Mouse (Mus musculus): ENCODE measurements around the gene Man2a2. TPM values are rescaled to one million over a fixed set of nuclear protein-coding genes. Genes with fewer than 3 reads are reported as not detected.

Man2a2 gene
- total RNA-seq, 2 experiments from 2014 or later = 112 to 121 TPM

DNA sequence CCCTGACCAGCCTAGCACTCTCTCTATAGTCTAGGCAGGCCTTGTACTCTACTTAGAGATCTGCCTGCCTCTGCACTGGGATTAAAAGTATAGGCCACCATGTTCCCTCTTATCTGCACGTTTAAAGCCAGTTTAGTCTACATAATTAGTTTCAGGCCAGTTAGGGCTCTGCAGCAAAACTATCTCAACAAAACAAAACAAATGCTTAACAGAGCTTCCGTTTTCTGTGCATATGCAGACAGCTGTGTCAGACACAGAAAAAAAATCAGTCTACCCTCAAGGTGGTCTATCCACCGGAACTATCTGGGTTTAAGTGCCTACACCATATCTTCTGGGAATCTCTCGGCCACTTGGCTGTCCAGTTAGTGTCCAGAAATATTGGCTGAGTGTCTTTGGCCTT is 2.2 kb upstream of the Man2a2 start:
- intact Hi-C loops (cut with DNase I) = no loop called here
- DNase-seq = no peak

DNA sequence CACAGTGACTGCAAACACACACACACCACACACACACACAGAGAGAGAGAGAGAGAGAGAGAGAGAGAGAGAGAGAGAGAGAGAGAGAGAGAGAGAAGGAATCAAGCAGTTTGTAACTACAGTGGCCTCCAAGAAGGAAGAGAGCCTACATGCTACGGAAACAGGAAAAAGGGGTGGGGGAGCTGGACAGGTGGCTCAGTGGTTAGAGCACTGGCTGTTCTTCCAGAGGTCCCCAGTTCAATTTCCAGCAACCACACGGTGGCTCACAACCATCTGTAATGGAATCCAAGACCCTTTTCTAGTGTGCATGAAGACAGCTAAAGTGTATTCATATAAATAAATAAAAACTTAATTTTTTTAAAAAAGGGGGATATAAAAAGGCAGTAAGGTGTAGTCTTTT is 1.5 kb upstream of the Man2a2 start:
- DNase-seq = no peak
- intact Hi-C loops (cut with DNase I) = no loop called here

DNA sequence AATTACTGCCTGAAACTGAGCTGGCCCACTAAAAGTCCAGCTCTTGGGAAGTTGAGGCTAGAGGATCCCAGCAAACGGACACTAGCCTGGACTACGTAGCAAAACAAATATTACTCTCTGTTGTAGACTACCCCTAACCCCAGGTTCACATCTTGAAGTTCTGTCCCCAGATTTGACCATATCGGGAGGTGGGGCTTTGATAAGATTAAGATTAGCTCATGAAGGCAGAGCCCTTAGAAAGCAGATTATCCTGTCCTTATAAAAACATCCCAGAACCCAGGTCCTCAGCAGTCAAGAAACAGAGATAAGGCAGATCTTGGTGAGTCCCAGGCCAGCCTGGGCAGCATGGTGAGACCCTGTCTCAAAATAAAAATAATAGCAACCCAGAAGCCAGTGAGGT is 991 bp upstream of the Man2a2 start:
- DNase-seq = no peak
- intact Hi-C loops (cut with DNase I) = no loop called here

DNA sequence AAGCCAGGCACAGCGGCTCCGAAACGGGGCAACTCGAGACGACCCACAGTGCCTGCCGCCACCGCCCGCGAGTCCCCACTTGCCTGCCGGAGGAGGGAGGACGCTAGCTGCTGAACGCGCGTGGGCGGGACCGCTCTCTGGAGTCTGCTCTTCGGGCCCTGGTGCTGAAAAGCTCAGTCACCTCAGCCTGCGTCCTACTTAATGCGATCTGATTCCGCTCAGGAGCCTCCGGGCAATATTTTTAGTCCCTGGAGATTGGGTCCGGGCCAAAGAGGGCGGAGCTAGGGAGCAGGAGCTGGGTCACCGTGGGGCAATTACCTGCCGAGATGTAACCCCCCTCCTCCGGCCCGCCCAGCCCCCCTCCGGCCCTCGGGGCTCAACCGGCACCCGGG is 530 bp downstream of the Man2a2 start:
- intact Hi-C loops (cut with DNase I) = no loop called here
- DNase-seq = peak; percentile 67

DNA sequence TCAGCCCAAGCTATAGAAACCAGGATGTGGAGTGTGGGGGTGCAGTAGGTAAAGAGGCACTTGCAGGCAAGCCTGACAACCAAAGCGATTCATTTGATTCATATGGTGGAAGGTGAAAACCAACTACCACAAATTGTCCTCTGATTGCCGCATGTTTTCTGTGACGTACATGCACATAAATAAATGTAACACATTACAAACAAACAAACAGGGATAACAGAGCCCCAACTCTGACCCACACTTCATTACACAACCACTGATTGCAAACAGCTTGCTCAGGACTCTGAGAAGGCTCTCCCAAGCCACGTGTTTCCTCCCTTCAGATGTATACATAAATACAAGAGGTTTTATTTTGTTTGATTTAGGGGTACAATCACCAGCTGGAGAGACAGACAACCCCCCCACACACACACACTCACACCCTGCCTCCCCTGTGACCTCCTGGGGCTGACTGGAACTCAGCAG is 1.2 kb downstream of the Man2a2 start:
- intact Hi-C loops (cut with DNase I) = no loop called here
- DNase-seq = no peak

DNA sequence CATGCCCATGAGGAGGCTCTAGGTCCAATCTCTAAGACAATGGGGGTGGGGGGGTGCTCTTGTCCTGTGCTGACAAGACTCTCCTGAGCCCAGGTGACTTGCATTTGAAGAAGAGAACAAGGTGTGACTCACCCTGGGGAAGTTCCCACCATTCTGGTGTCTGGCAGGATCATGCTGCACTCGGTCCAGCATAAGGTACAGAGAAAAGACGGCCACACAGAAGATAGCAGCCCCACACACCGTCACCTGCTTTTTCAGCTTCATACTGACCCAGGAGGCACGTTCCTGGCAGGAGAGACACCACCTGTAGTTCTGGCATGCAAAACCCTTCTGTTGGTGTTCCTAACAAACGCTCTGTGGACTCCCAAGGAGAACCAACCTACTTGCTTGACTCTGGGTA is 1.7 kb downstream of the Man2a2 start:
- DNase-seq = no peak
- intact Hi-C loops (cut with DNase I) = no loop called here

DNA sequence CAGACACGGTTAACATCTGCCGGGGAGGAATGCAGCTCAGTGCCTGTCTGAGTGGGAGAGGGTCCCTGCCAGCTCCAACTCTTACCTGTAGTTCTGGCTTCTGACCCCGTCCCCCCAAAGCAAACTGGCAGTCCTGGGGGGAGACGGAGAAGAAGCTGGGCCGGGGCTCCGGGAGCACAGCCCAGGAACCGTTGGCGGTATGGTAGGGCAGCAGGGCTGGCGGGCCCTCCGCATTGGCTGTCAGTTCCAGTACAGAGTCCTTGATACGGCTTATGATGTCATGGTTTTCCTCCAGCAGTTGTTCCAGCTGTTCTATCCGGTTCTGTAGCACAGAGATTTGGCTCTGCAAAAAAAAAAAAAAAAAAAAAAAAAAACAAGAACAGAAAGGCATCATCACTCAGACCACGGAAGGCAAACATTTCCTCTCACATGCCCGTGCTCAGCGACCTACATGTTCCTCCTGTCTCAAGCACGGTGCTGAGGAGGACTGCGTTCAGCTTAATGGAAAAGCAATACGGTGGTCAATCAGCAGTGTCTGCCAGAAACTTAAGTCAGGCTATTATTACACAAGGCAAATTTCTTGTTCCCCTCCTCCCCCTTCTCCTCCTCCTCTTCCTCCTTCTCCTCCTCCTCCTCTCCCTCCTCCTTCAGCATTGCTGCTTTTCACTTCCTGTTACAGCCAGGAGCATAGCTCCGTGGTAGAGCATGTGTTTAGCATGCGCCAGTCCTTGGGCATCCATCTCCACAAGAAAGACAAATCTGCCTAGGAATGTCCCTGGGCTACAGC is 2.3 kb downstream of the Man2a2 start:
- no peak for DNase-seq
- intact Hi-C loops (cut with DNase I) = no loop called here

DNA sequence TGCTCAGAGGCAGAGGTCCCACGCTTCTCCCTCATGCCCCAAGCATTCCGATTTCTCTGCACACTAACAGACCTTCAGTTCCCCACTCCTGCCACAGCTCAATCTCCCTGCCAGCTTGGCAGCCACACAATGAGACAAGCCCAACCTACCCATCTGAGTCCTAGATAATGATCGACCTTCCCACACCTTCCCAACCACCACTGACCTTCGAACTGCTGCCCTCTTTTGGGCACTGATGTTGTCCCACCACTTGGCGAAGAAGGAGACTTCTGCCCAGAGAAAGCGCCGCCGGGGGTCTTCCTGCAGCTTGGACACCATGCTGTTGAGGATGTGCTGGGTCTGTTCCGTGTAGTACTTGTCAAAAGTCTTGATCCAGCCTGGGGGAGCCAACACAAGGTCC is 3.2 kb downstream of the Man2a2 start:
- DNase-seq = no peak
- intact Hi-C loops (cut with DNase I) = no loop called here

DNA sequence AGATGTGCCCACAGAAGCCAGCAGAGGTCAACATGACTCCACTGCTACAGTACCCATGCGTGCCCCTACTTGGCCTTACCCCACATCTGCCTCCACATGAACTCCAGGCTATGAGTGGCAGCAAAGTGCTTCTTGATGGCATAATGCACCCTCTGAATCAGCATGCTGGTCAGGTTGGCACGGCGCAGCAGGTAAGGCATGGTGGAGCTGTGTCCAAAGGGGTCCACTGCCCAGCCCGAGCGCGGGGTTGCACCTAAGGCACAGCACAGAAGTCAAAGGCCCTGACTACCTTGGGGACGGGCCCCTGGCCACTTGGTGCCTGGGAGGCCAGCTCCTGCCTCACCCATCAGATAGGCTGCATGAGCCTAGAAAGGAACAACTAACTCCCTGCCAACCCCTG is 3.9 kb downstream of the Man2a2 start:
- DNase-seq = no peak
- intact Hi-C loops (cut with DNase I) = no loop called here

DNA sequence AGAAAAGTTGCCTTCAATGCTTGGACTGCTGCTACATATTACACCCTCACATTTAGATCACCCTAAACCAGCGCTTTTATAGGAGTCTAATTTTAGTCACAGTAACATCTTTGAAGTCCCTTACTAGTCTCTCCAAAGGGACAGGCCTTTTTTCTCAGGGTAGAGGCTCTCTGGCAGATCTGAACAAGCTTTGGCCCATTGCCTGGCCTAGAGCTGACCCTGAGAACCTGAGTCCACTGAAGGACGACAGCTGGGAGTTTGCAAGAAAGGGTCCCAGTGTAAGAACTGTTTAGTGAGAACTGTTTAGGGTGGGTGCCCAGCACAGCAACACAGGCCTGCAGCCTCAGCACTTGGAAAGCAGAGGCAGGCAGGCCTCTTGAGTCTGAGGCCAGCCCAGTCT is 5.4 kb downstream of the Man2a2 start:
- intact Hi-C loops (cut with DNase I) = no loop called here
- no peak for DNase-seq

DNA sequence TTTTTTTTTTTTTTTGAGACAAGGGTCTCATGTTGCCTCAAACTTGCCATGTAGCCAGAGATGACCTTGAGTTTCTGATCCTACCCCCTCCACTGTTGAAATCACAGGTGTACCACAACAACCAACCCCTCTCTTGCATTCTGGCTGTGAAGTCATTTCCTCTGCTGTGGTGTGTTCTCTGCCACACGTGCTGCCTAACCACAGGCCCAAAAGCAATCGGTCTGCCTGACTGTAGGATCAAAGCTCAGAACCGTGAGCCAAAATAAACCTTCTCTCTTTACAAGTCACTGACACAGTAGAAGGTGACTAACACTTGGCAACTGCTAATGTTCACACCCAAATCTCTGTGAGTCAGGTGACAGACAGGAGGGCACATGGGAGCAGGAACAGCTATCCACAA is 10.7 kb downstream of the Man2a2 start:
- intact Hi-C loops (cut with DNase I) = no loop called here

DNA sequence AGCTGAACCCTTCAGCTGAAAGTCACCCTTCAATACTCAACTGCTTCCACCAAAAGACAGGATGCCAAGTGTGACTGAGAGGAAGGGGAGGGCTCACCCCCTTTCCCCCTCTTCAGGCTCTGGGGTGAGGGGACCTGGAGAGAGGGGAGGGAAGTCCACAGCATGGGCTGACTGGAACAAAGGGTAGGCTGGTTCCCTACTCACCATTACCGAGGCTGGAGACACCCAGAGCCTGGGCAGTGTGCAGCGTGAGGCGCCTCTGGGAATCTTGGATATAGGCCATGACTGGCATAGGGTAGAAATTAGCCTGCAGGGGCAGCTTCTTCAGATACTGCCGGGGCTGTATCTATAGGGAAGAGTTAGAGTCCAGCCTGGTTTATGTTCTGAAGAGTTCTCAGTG is 13.1 kb downstream of the Man2a2 start:
- no peak for DNase-seq
- intact Hi-C loops (cut with DNase I) = no loop called here

More for the DNA sequence above, 10.7 kb downstream of the Man2a2 start:
- DNase-seq = no peak

DNA sequence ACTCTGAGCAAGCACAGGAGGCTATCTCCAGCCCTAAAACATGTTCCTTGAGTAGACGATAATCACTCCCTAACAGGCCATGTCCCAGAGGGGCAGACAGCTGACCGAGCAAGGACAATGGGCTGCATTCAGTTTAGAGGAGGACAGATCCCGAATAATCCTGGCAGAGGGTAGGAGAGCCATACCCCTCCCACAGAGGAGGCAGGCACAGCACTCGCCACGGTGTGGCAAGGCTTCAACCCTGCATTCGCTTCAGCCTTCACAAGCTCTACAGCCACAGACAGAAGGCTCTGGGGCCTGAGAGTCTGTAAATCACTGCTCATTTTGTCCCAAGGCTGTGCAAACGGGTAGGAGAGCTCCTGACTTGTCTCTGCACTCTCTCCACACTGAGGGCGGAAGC is 14.0 kb downstream of the Man2a2 start:
- peak; percentile 62 for DNase-seq
- intact Hi-C loops (cut with DNase I) = no loop called here

DNA sequence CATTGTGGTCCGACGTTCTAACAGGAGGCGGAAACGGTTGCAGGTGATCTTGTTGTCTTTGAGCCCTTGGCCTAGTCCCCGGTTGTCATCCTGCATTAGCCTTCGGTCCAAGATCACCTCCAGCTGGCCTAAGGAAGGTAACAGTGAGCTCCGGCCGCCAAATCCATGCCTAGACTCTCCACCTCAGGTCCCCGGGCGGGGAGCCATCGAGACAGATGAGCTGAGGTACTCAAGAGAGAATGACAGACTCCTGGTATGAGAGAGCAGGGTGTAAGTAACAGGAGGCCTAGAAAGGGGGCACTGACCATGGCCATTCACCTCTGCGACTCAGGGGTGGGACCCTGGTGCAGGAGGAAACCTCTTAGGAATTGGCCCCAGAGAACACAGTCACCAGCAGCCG is 14.8 kb downstream of the Man2a2 start:
- DNase-seq = no peak
- intact Hi-C loops (cut with DNase I) = no loop called here

DNA sequence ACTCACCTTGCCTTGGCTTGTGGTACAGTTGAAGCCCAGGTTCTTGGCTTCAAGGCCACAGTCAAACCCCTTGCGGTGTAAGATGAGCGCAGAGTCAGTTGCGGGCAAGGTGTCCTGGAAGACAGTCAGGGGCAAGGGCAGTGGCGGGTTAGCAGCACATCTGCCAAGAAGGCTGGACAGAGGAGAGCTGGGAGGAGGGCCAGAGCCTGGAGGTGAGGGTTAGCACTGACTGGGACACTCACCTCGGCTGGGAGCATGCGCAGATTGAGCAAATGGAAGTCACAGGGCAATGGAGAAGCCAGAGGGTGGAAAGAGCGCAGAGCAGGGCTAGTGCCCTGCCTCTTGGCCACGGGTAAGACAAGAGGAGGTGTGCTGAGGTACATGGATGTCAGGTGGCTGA is 18.3 kb downstream of the Man2a2 start:
- intact Hi-C loops (cut with DNase I) = no loop called here
- no peak for DNase-seq

DNA sequence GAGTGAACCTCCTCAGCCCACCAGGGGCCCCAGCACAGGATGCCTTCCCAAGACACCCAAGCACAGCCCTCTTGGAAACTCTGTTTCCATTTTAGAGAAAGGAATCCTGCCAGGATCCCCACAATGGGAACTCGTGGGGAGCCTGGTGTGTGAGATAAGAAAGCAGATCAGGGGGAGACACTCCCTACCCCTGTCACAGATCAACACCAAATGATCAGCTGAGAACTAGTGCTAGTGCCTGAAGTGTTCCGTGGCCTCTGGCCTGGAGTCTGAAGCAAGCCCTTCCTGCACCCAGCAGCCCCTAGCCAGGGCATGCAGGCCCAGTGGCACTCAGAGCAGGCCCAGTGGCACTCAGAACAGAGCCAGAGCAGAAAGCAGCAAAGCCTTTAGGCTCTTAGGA is 20.4 kb downstream of the Man2a2 start:
- intact Hi-C loops (cut with DNase I) = no loop called here
- DNase-seq = no peak

DNA sequence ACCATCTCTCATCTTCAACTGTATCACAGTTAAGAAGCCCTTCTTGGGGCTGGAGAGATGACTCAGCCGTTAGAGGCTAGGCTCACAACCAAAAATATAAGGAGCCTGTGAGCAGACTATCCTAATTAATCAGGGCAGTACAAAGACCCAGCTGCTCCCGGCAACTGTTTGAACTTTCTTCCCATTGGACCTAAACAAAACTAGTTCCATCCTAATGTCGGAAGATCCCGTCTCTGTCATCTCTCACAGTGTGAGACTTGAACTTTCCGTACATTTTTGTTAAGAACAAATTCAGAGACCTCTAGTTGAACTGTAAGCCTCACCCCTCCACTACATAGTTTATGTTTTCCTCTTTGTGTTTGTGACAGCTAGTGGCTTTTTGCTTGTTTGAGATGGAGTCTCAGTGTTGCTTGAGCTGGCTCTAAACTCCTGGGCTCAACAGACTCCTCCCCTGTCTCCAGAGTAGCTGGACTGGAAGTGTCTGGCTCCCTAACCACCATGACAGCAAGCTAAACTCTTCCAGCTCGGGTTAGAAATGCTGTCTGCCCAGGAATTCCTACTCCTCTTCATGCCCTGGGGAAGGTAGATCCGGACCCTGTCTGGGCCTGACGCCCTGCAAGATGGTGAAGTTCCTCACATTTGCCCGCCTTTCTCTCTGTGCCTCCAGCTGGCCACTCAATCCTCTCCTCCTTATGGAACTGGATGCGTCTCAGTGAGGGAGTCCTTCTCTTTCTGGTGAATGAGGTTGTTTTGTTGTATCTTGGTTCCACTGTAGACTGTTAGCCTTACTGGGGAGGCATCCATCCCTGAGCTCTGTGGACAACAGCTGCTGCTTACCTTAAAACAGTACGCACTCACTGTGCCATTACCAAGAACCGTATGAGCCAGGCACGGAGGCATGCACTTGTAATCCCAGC is 23.2 kb downstream of the Man2a2 start:
- no peak for DNase-seq
- intact Hi-C loops (cut with DNase I) = no loop called here

DNA sequence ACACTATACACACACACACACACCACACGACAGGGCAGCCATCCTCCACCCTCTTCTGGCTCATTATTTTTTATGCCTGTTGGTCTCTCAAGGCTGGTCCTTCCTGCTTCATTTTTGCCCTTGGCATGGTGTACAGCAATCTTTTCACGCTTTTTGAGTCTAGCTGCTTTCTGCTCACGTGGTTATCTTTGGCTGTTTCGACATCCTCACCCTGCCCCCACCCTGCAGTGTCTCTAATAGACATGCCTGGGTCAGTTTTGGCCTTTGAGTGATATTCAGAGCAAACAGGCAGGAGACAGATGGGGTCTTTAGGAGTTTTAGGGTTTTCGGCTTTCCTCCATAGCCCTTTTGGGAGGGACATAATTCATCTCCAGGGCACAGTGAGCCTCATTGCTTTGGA is 24.3 kb downstream of the Man2a2 start:
- intact Hi-C loops (cut with DNase I) = no loop called here
- no peak for DNase-seq

DNA sequence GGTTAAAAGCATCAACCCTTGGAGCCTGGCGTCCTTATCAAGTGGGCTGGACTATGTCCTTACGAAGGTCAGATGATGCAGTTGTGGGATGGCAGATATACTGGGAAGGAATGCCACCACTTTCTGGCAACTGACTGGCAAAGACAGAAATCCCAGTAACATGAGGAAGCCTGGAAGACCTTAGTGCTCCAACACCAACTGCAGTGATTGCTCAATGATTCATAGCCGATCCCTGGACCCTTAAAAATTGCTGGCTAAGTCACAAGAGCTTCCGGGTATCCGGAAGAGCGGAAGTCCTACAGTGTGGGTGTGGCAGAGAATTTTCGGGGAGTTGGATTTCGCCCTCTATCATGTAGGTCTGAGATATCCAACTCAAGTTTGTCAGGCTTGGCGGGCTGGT is 25.0 kb downstream of the Man2a2 start:
- DNase-seq = no peak
- intact Hi-C loops (cut with DNase I) = no loop called here

DNA sequence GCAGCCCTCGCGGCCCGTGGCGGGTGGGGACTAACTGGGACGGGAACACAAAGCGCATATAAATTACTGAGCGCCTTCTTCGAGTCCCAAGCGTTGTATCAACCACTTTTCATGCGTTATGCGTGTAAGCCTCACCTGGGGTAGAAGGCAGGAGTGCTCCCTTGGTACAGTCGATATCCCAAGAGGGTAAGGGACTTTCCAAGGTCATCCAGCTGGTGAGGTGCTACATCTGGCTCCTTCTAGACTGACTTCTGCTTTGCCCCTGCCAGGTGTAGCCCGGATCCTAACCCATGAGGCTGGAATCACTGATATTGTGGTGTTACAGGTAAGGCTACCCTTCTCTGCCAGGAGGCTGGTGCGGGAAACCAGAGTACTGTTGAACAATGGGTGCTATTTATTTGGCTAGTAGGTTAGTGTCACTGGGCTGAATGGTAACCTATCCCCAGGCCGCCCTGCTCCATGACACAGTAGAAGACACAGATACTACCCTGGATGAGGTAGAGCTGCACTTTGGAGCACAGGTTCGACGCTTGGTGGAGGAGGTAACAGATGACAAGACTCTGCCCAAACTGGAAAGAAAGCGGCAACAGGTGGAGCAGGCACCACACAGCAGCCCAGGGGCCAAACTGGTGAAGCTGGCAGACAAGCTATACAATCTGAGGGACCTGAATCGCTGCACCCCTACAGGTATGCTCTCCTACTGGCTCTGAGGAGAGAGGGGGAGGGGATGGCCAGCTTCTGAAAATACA is 27.7 kb downstream of the Man2a2 start:
- intact Hi-C loops (cut with DNase I) = no loop called here
- no peak for DNase-seq

DNA sequence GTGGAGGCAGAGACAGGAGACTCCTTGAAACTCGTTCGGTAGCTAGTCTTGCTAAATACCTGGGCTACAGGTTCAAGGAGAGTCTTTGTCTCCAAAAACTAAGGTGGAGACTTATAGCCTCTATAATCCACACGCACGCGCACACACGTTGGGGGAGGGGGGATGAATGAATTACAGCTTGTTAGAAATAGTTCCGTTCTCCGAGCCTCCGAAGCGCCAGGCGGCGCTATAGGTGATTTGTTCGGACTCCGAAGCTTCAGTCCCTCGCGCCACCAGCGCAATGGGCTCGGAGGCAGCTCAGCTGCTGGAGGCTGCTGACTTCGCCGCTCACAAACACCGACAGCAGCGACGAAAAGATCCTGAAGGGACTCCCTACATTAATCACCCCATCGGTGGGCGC is 28.3 kb downstream of the Man2a2 start, which contains the start of gene Hddc3:
Gene Hddc3, plus strand, starts transcription at position 247 of the 400 bp plus-strand sequence.
- intact Hi-C loops (cut with DNase I) = no loop called here
- DNase-seq = peak; percentile 98
